Mouse (Mus musculus) mesoderm, embryonic 11.5 days (tissue): ENCODE results near the gene Gm21725.
"Not testable (repeated sequence)": the region's sequence is repeated elsewhere in the genome, so short reads cannot be mapped to it uniquely, and the experiment has no call there.

ENCODE experiments used
- DNase-seq: peaks from one replicate; pipeline ENCODE4 v3.0.0-alpha.2; 2012; ENCODE audit warnings: low read depth, low spot score

Gene Gm21725

DNA sequence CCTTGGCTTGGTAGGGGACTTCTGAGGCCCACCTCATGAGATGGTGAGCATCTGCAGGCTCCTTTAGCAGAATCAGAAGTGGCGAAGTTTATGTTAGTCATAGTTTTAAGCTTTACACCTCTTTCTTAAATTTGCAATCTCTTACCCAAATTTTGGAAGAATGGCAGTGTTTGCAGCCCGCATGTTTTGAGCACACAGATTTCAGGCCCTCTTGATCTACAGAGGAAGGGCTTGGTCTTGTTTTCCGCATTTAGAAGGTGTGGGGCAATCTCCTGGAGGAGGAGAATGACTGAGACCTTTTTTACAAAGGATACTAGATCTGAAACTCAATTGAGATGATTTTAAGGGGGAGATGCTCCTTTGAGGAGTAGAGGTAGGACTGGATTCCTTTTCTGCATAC lies at the start of gene Gm21725:
Gm21725 (minus strand) TSS at position 101 of the 400 bp plus-strand sequence.
- DNase-seq: not testable (repeated sequence)
